Mouse (Mus musculus) retina, postnatal 7 days (tissue): ENCODE measurements around the gene Tmem170.
"Not testable (repeated sequence)": the region's sequence is repeated elsewhere in the genome, so short reads cannot be mapped to it uniquely, and the experiment has no call there.

Experiments
- DNase-seq: peaks from one replicate; pipeline ENCODE4 v3.0.0-alpha.2; 2012; ENCODE audit warnings: low read depth, low spot score

Tmem170 gene

DNA sequence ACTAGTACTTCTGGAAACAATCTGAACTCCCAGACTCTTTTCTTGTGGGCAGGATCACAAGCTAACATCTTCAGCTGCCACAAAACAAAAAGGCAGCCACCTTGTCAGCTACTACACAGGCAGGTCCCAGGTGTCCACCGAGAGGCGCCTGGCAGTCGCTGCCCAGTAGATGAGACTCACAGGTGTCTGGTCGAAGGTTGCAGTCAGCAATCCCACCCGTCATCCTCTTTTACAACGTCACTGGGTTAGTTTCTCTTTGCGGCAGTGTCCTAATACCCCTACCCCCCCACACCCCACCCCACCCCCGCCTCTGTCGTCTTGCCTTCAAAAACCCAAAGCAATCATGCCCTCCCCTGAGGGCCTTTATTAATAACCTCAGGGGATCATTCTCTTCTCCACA is 792 bp downstream of the Tmem170 start:
- no peak for DNase-seq

GRCm38 (mm10) chr8:111871278-111871677 is 5.3 kb downstream of the Tmem170 start:
- DNase-seq, result no peak

- no peak for DNase-seq
Measured at GRCm38 (mm10) chr8:111870379-111870778, 6.2 kb downstream of the Tmem170 start.

- no peak for DNase-seq
Measured at GRCm38 (mm10) chr8:111868664-111869063, 7.9 kb downstream of the Tmem170 start.

DNA sequence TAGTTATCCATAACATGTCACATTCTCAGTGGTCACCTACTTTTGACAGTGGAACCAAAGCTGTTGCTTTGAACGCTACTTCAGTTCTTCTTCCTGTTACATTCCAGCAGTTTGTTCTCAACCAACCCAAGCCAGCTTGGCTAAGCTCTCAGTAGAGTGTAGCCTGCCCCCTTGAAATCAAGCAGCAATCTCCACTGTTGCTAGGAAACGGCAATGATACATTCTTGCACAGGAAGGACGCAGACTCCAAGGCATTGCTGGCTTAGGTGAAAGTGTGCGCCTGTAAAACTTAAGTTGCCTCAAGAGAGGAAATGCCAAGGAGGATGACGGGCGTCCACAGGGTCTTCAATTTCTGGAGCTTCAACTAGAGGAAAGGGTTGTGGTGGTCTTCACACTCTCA is 10.7 kb downstream of the Tmem170 start:
- DNase-seq, result no peak

GRCm38 (mm10) chr8:111865130-111865852 is 11.3 kb downstream of the Tmem170 start:
- no peak for DNase-seq

- no peak for DNase-seq
Measured at GRCm38 (mm10) chr8:111864648-111865047, 11.9 kb downstream of the Tmem170 start.

- no peak for DNase-seq
Measured at GRCm38 (mm10) chr8:111863280-111863679, 13.3 kb downstream of the Tmem170 start.

GRCm38 (mm10) chr8:111855977-111856376 is 20.6 kb downstream of the Tmem170 start:
- no peak for DNase-seq

DNA sequence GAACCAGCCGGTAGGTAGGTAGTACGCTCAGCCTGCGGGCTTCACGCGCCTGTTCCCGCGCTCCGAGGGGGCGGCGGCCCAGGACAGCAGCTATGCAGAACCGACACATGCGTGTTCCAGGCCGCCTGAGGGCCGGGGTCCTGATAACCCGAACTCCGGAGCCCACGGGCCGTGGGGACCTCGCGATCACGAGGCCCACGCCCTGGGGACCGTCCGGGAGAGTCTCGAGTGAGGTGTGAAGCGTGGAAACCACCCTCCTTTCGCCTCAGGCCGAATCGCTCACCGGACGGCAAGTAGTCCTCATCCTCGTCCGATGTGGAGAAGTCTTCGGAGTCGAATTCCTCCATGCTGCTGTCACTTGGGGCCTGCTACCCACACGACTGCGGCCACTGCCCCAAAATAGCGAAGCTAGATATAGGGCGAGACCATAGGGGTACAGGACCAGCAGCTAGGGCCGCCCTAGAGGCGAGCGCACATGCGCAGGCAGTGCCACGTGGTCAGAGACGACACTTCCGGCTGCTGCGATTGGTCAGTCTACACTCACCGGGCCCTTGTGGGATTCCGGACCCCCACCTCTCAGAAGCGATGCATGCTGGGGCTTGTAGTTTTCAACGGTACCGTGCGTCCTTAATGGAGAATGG is 22.6 kb downstream of the Tmem170 start, which contains the start of gene Cfdp1:
TSS of gene Cfdp1 (minus strand) at position 431 of the 641 bp plus-strand sequence.
- peak; percentile 89 for DNase-seq

DNA sequence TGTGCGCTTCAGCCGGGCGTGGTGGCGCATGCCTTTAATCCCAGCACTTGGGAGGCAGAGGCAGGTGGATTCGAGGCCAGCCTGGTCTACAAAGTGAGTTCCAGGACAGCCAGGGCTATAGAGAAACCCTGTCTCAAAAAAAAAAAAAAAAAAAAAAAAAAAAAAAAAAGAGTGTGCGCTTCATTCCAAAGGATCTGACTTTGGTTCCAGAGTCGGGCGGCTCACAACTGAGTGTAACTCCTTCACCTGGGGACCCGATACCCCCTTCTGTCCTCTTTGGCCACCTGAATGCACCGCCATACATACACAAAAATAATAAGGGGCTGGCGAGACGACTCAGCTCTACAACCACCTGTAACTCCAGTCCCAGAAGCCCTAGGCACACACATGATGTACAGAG is 23.3 kb downstream of the Tmem170 start:
- not testable (repeated sequence) for DNase-seq

- DNase-seq, result no peak
Measured at GRCm38 (mm10) chr8:111846746-111847145, 29.8 kb downstream of the Tmem170 start.

DNA sequence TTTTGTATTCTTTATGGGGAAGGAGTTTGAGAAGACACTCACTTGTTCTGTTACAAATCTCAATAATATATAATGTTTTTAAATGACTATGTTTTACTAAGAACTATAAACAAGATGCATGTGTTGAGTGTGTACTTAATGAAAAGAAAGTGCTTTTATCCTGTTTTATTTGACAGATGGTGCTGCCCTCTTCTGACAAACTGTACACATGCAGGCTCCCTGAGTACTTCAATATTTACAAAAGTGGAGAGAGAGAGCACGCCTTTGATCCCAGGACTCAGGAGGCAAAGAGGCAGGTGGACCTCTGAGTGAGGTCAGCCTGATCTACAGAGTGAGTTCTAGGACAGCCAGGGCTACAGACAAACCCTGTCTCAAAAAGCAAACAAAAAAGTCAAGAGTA is 41.0 kb downstream of the Tmem170 start:
- DNase-seq, result no peak

DNA sequence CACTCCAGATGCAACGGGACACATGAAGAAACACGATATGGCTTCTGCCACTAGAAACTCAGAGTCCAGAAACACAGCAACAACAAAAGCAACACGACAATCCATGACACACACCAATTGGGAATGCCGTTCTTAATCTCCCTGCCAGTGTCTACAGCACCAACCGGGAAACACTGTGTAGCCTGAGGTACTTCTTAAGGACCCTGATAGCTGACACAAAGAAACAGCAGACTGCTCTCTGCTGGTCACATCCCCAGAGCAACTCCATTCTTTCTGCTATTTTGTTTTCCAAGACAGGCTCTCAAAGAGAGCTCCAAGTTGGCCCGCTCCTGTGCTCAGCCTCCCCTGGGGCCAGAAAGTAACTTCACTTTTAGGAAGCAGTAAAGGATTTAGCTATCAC is 42.5 kb downstream of the Tmem170 start:
- no peak for DNase-seq

DNA sequence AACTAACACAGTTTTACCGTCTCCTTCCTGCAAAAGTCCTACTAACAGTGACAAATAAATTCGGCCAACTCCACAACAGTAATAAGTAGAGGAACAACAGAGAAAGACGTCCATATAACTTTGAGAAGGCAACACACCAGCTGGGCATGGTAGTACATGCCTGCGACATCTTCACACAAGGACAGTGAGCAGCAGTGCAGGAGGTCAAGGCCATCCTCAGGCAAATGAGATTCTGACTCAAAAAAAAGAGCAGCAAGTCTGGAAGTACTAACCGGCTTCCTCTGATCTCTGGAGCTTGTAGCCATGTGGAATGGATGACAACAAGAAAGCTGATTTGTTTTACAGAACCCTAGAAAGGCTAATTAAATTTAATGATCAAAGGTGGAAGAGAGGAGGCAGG is 43.6 kb downstream of the Tmem170 start:
- no peak for DNase-seq

- DNase-seq, result no peak
Measured at GRCm38 (mm10) chr8:111831996-111832395, 44.6 kb downstream of the Tmem170 start.

DNA sequence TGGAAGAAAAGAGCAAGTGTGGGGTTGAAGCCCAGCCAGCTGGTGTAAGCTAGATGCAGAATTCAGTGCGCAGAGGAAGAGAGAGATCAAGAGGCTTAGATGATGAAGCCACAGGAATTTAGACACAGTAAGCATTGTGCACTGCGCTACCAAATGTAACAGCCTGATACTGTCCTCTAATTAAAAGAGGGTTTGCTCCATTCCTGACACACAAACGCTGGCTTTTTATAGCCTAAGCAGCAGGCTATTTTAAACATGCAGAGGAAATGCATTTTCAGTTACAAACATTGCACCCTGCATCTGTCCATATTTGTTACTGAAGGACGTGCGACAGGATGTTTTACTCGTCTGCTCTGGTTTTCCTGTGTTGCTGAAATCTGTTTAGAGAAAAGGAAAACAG is 48.0 kb downstream of the Tmem170 start:
- DNase-seq, result no peak

DNA sequence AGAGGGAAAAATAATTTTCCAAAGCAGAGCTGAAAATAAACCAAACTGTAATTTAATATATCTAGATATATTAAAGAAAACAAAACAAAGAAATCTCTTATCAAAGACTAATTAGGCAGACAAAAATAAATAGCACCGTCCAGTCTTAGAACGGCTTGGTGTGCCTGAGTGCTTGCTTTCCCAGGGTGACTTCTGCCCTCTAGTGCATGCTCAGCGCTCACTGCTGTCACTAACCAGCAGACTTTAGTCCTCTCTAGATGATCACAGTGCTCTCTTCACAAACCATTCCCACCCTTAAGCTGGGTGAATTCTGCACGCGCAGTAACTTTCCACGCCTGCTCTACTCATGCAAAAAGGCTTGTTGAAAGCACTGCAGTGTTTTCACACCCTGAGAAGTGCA is 51.3 kb downstream of the Tmem170 start:
- DNase-seq, result no peak

DNA sequence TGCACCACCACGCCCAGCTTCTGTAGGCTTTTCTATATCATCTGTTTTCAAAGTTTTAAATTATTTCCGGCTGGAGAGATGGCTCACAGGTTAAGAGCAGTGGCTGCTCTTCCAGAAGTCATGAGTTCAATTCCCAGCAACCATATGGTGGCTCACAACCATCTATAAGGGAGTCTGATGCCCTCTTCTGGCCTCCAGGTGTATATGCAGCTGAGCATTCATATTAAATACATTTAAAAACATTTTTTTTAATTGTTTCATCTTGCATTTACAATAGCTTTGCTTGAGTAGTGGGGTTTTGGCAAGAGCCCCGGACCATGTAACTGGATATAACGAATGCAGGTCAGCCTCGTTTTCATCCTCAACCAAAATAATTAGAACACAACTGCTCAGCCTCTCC is 52.2 kb downstream of the Tmem170 start:
- DNase-seq, result no peak

DNA sequence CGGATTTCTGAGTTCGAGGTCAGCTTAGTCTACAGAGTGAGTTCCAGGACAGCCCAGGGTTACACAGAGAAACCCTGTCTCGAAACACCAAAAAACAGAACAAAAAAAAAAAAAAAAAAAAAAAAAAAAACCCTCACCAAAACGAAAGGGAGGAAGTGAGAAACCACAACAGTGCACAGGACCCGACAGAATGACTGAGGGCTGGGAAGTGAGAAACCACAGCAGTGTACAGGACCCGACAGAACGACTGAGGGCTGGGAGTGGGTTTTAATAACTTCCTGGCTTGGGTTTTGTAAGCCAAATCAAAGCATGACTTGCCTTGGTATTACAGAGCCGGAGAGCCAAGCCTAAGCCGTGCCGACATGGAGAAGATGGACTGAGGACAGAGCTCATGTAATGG is 55.4 kb downstream of the Tmem170 start:
- no peak for DNase-seq

GRCm38 (mm10) chr8:111820691-111821090 is 55.9 kb downstream of the Tmem170 start:
- no peak for DNase-seq

GRCm38 (mm10) chr8:111820018-111820417 is 56.5 kb downstream of the Tmem170 start:
- DNase-seq, result no peak

DNA sequence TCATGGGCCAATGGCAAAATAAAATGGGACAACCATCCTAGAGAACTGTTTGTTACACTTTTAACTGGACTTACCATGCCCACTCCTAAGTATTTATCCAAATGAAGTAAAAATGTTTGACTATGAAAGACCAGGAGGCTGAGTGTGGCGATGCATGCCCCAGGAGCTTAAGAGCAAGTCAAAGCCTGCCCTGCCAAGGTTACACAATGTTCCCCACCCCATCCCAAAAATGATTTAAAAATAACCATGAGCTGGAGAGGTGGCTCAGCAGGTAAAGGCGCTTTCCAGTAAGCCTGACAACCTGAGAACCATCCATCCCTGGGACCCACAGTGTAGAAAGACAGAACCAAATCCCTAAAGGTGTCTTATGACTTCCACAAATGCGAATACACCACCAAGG is 58.0 kb downstream of the Tmem170 start:
- DNase-seq, result no peak
